Mouse (Mus musculus) lung, adult 2 months (tissue): ENCODE data around the gene Pld2.
"Not testable (repeated sequence)": the region's sequence is repeated elsewhere in the genome, so short reads cannot be mapped to it uniquely, and the experiment has no call there.

Experiments used
- CTCF ChIP-seq: fragments of 200-500 bp; IDR thresholded peaks from 2 replicates; pipeline ENCODE4 v1.5.1; 2011; ENCODE audit warnings: mild to moderate bottlenecking, low read length, control low read depth; ENCODE audit not compliant: insufficient read depth
- POLR2A ChIP-seq: fragments of 200-500 bp; IDR thresholded peaks from 2 replicates; pipeline ENCODE4 v1.6.1; 2011; ENCODE audit warnings: low read depth, mild to moderate bottlenecking, control low read depth, low read length, borderline replicate concordance; ENCODE audit errors: extremely low read depth

GRCm38 (mm10) chr11:70523306-70523989, 16.4 kb upstream of the Pld2 start:
- not testable (repeated sequence) for TF ChIP-seq CTCF, POLR2A
